Mouse (Mus musculus): ENCODE measurements around the gene Cmc4. TPM values are rescaled to one million over a fixed set of nuclear protein-coding genes. Genes with fewer than 3 reads are reported as not detected.

Gene Cmc4
- polyA plus RNA-seq, 1 experiment, result 17.9 TPM

- TF ChIP-seq CTCF (IDR thresholded peaks at IDR 0.05; ENCODE audit: low read depth, low read length), result no peak
- no peak for TF ChIP-seq POLR2A (IDR thresholded peaks at IDR 0.05; ENCODE audit: borderline replicate concordance, low read depth, low read length)
- no peak overlapping the region for H3K4me3 ChIP-seq (ENCODE audit: insufficient read depth, low read length)
- H3K4me1 ChIP-seq (ENCODE audit: control insufficient read depth, insufficient read depth, low read length), result no peaks in the 10 kb centered on the region
- H3K27ac ChIP-seq (ENCODE audit: insufficient read depth, low read depth, low read length), result no peak overlapping the region
Measured at GRCm38 (mm10) chrX:75372666-75373425, 43.5 kb downstream of the Cmc4 start.

GRCm38 (mm10) chrX:75370197-75370596, 46.2 kb downstream of the Cmc4 start:
- H3K27ac ChIP-seq (ENCODE audit: insufficient read depth, low read depth, low read length), result no peak overlapping the region
- TF ChIP-seq CTCF (IDR thresholded peaks at IDR 0.05; ENCODE audit: low read depth, low read length) (no peak), POLR2A (IDR thresholded peaks at IDR 0.05; ENCODE audit: borderline replicate concordance, low read depth, low read length) (no peak)
- H3K4me1 ChIP-seq (ENCODE audit: control insufficient read depth, insufficient read depth, low read length), result no peaks in the 10 kb centered on the region
- no peak overlapping the region for H3K4me3 ChIP-seq (ENCODE audit: insufficient read depth, low read length)

Other genes starting within 250 kb of the Cmc4 start
- 92.1 and 98.0 TPM in 2 replicates for gene Fundc2, start 34.2 kb downstream of the Cmc4 start, polyA plus RNA-seq (2012; ENCODE audit: insufficient read depth, insufficient read length, missing spikeins)
- 0.12 and 0.15 TPM in 2 replicates for gene F8, start 34.0 kb downstream of the Cmc4 start, polyA plus RNA-seq (2012; ENCODE audit: insufficient read depth, insufficient read length, missing spikeins)
- 13.1 and 13.2 TPM in 2 replicates for gene Mtcp1, start within 50 bp of the Cmc4 start, polyA plus RNA-seq (2012; ENCODE audit: insufficient read depth, insufficient read length, missing spikeins)
- 24.0 and 25.0 TPM in 2 replicates for gene Brcc3, start within 50 bp of the Cmc4 start, polyA plus RNA-seq (2012; ENCODE audit: insufficient read depth, insufficient read length, missing spikeins)
- 45.8 and 50.7 TPM in 2 replicates for gene Vbp1, start 97.7 kb upstream of the Cmc4 start, polyA plus RNA-seq (2012; ENCODE audit: insufficient read depth, insufficient read length, missing spikeins)
- gene Rab39b, start 161.6 kb upstream of the Cmc4 start, polyA plus RNA-seq (2012; ENCODE audit: insufficient read depth, insufficient read length, missing spikeins), result not detected in 2 replicates

All from bone marrow macrophage, adult 2 months (primary cell).